ENCODE assay signal across 10 mouse cellular contexts in the genomic region with DNA sequence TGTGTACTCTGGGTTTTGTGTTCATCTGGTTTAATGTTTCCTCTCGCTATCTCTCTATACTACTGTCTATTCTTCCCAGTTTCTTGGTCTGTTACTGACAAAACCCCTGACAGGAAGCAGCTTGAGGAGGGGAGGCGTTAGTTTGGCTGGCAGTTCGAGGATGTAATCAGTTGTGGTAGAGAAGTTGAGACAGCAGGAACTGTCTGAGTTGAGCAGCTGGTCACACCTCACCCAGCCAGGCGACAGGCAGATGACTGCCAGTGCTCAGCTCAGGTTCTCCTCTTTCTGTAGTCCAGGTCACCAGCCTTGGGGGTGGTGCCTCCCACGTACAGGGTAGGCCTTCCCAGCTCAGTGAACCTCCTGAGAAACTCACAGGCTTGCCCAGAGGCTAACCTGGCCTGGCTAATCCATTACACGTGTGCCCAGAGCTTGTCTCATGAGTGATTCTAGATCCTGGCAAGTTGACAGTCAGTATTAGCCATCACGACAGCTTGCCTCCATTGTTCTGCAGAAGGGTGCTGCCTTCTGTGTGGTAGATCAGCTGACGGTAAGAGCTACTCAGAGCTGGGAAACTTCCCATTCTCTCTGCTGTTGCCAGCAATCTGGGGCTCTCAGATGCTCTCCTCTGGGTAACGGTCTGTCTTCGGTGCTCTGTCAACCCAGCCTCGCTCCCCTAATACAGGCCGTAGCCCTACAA. TPM values are rescaled to one million over a fixed set of nuclear protein-coding genes. Genes with fewer than 3 reads are reported as not detected.
DNase-seq lines count a peak whose midpoint lies in the region; ATAC-seq and TF ChIP-seq lines count a peak whose summit lies in the region.
"Had no signal": no experiment of that assay in that cellular context is flagged by ENCODE, and none has a peak within 500 bp of the region (broad histone marks: within the 10 kb centered on the region; RNA-seq: fewer than 3 reads in every experiment).

No protein-coding gene starts in this region.

- H3K9me3 ChIP-seq in heart, embryonic 10.5 days: no peaks in the 10 kb centered on the region
- H3K9me3 ChIP-seq in forebrain, embryonic 16.5 days (ENCODE audit: control insufficient read depth, low read length): no peaks in the 10 kb centered on the region
- H3K9me3 ChIP-seq: limb, embryonic 12.5 days had no signal

- peaks cover 58% of the 10 kb centered on the region for H3K36me3 ChIP-seq in heart, embryonic 10.5 days
- peaks cover 18% of the 10 kb centered on the region for H3K36me3 ChIP-seq in forebrain, embryonic 16.5 days (ENCODE audit: control insufficient read depth, insufficient read depth)
- H3K36me3 ChIP-seq in thymus, adult 2 months (ENCODE audit: control insufficient read depth, insufficient read depth, low read length): peaks cover 28% of the 10 kb centered on the region

- TF ChIP-seq POLR2A in thymus, adult 2 months (IDR thresholded peaks at IDR 0.05; ENCODE audit: control insufficient read depth, extremely low read depth, insufficient read depth, low read length, poor library complexity): peak; percentile 40; the same call in 1 of the 2 replicates

- intact Hi-C loops in left cerebral cortex, postnatal 4 days (cut with DNase I): no loop called here

- WGBS in heart, embryonic 10.5 days: 76% methylated on average over 12 of the region's 12 CpGs
- 57% methylated on average over 12 of the region's 12 CpGs for WGBS in forebrain, embryonic 16.5 days
- 28% methylated on average over 12 of the region's 12 CpGs for WGBS in thymus, adult 2 months

- H3K4me1 ChIP-seq in heart, embryonic 10.5 days: no peaks in the 10 kb centered on the region
- H3K4me1 ChIP-seq in forebrain, embryonic 16.5 days (replicated peaks; ENCODE audit: control insufficient read depth, insufficient read depth, low read length): no peaks in the 10 kb centered on the region
- peaks cover 40% of the 10 kb centered on the region for H3K4me1 ChIP-seq in thymus, adult 2 months (replicated peaks; ENCODE audit: control insufficient read depth, insufficient read depth, low read length)
- H3K4me1 ChIP-seq: limb, embryonic 12.5 days had no signal

- TF ChIP-seq CTCF in thymus, adult 2 months (IDR thresholded peaks at IDR 0.05; ENCODE audit: borderline replicate concordance, control insufficient read depth, extremely low read depth, insufficient read depth, low read length, poor library complexity): no peak

- no peak overlapping the region for H3K4me2 ChIP-seq in forebrain, embryonic 16.5 days (ENCODE audit: low read length)
- H3K4me2 ChIP-seq: limb, embryonic 12.5 days had no signal

- H3K9ac ChIP-seq in forebrain, embryonic 16.5 days (replicated peaks; ENCODE audit: low read depth, low read length): no peak overlapping the region
- H3K9ac ChIP-seq: limb, embryonic 12.5 days had no signal

- no peak overlapping the region for H3K4me3 ChIP-seq in heart, embryonic 10.5 days
- no peak overlapping the region for H3K4me3 ChIP-seq in forebrain, embryonic 16.5 days (replicated peaks; ENCODE audit: low read length)
- H3K4me3 ChIP-seq in thymus, adult 2 months (ENCODE audit: control insufficient read depth, insufficient read depth, low read length): peak overlapping the region; percentile 9; the same call in 1 of the 2 replicates
- H3K4me3 ChIP-seq: limb, embryonic 12.5 days had no signal

- no peak overlapping the region for H3K27ac ChIP-seq in heart, embryonic 10.5 days
- H3K27ac ChIP-seq in forebrain, embryonic 16.5 days (ENCODE audit: low read length): peak overlapping the region; percentile 58; the same call in 1 of the 2 replicates
- peak overlapping the region; percentile 99 for H3K27ac ChIP-seq in thymus, adult 2 months (ENCODE audit: control insufficient read depth, insufficient read depth, low read length)
- H3K27ac ChIP-seq: limb, embryonic 12.5 days had no signal

- DNase-seq in heart, adult 11 months: peak; percentile 85
- no peak for DNase-seq in heart, embryonic 10.5 days (ENCODE audit: low spot score)
- DNase-seq in left cerebral cortex, postnatal 4 days: peak; percentile 14
- peak; percentile 67 for DNase-seq in thymus, adult 2 months
- no peak for DNase-seq in lung, postnatal 36 days
- DNase-seq in embryo, embryonic 10 days (ENCODE audit: low spot score): no peak
- no peak for DNase-seq in urinary bladder, postnatal 36 days (ENCODE audit: low spot score in 2 of 2)

- no peaks in the 10 kb centered on the region for H3K27me3 ChIP-seq in heart, embryonic 10.5 days (ENCODE audit: insufficient read depth, poor library complexity, severe bottlenecking)
- H3K27me3 ChIP-seq in forebrain, embryonic 16.5 days (replicated peaks; ENCODE audit: control insufficient read depth, insufficient read depth, low read length): no peaks in the 10 kb centered on the region
- no peaks in the 10 kb centered on the region for H3K27me3 ChIP-seq in thymus, adult 2 months (ENCODE audit: control insufficient read depth, insufficient read depth, low read length)
- H3K27me3 ChIP-seq: limb, embryonic 12.5 days had no signal

- peak; percentile 92 for ATAC-seq in forebrain, embryonic 16.5 days

RNA-seq across cellular contexts. Expression of a gene that starts 47.6 kb away (rescaled TPM):
- 6.8 and 9.0 TPM in 2 replicates for polyA plus RNA-seq in heart, embryonic 10.5 days (2016; fragmentation: Nextera tagmentation; extraction: Ambion mirVana)
- 12.2 and 14.1 TPM in 2 replicates for polyA plus RNA-seq in forebrain, embryonic 16.5 days (2015; fragmentation: Nextera tagmentation; extraction: Ambion mirVana)
- 10 to 100 TPM; 28.8 to 30.6 TPM for total RNA-seq in left cerebral cortex, postnatal 4 days (2021)
- 23.2 and 25.6 TPM in 2 replicates for polyA plus RNA-seq in thymus, adult 2 months (2012; rRNA removed)

RNA-seq across cellular contexts. Expression of a gene that starts 49.8 kb away (rescaled TPM):
- 0.09 TPM in 1 of 2 replicates, not detected in the other for polyA plus RNA-seq in heart, embryonic 10.5 days (2016; fragmentation: Nextera tagmentation; extraction: Ambion mirVana)
- 0.29 and 0.60 TPM in 2 replicates for polyA plus RNA-seq in forebrain, embryonic 16.5 days (2015; fragmentation: Nextera tagmentation; extraction: Ambion mirVana)
- total RNA-seq in left cerebral cortex, postnatal 4 days (2021): 1 to 10 TPM; 1.7 to 2.7 TPM
- polyA plus RNA-seq in thymus, adult 2 months (2012; rRNA removed): 0.08 TPM in 1 of 2 replicates, not detected in the other
- total RNA-seq: neutrophil, adult 5-6 weeks had no signal

Comparison
In these comparisons a context has a peak if more than half of its experiments do, and no peak if none do; other contexts are left out.
1. DNase-seq: peak in heart, adult 11 months (single experiment), left cerebral cortex, postnatal 4 days (single experiment) and thymus, adult 2 months (single experiment); none in heart, embryonic 10.5 days (single experiment), lung, postnatal 36 days (single experiment), embryo, embryonic 10 days (single experiment) and urinary bladder, postnatal 36 days (0 of 2).